Mouse (Mus musculus) heart, embryonic 12.5 days (tissue): ENCODE measurements around the gene Fam71f2. TPM values are rescaled to one million over a fixed set of nuclear protein-coding genes. Genes with fewer than 3 reads are reported as not detected.
A peak's percentile ranks its signal among the peaks of the same experiment; 100 is the strongest.

Source experiments
- ATAC-seq: fragments of 200-750 bp; cut with Nextera tagmentation; 2 replicates; pipeline ENCODE4 v1.8.0; 2017; ENCODE audit warnings: moderate TSS enrichment, moderate library complexity; ENCODE audit not compliant: insufficient number of reproducible peaks, low FRiP score
- H3K27ac ChIP-seq: fragments of 300-500 bp; sonication (generic); 2 replicates; pipeline ENCODE4 v1.5.1; 2016; ENCODE audit warnings: mild to moderate bottlenecking, moderate library complexity; ENCODE audit not compliant: poor library complexity, severe bottlenecking
- H3K27me3 ChIP-seq: fragments of 300-500 bp; sonication (generic); replicated peaks from 2 replicates; pipeline ENCODE4 v1.6.1; 2016; ENCODE audit warnings: mild to moderate bottlenecking, moderate library complexity
- H3K36me3 ChIP-seq: fragments of 300-500 bp; sonication (generic); 2 replicates; pipeline ENCODE4 v1.6.1; 2016; ENCODE audit warnings: mild to moderate bottlenecking, moderate library complexity
- H3K4me1 ChIP-seq: fragments of 300-500 bp; sonication (generic); replicated peaks from 2 replicates; pipeline ENCODE4 v1.6.1; 2016; ENCODE audit warnings: mild to moderate bottlenecking
- H3K4me2 ChIP-seq: fragments of 300-500 bp; sonication (generic); 2 replicates; pipeline ENCODE4 v1.6.1; 2016; ENCODE audit warnings: mild to moderate bottlenecking, moderate library complexity
- H3K4me3 ChIP-seq: fragments of 300-500 bp; sonication (generic); 2 replicates; pipeline ENCODE4 v1.5.1; 2016; ENCODE audit warnings: mild to moderate bottlenecking
- H3K9ac ChIP-seq: fragments of 300-500 bp; sonication (generic); 2 replicates; pipeline ENCODE4 v1.6.1; 2016; ENCODE audit warnings: mild to moderate bottlenecking, moderate library complexity
- H3K9me3 ChIP-seq: fragments of 300-500 bp; sonication (generic); replicated peaks from 2 replicates; pipeline ENCODE4 v1.6.1; 2016; ENCODE audit warnings: mild to moderate bottlenecking, moderate library complexity
- WGBS: fragments of 180-500 bp; shearing (Covaris S2); methylation state at CpG from one replicate; pipeline ENCODE4 v1.1.7; 2016; 5-methylcytosine and 5-hydroxymethylcytosine counted together
- polyA plus RNA-seq: library from polyadenylated mRNA; unstranded; fragments of >200 nt; fragmentation: Nextera tagmentation; extraction: Ambion mirVana; gene quantifications from 2 replicates; pipeline ENCODE4 v1.2.1, GENCODE M21; 2016

Gene Fam71f2
- polyA plus RNA-seq, 1 experiment from 2014 or later, result 0.26 TPM

DNA sequence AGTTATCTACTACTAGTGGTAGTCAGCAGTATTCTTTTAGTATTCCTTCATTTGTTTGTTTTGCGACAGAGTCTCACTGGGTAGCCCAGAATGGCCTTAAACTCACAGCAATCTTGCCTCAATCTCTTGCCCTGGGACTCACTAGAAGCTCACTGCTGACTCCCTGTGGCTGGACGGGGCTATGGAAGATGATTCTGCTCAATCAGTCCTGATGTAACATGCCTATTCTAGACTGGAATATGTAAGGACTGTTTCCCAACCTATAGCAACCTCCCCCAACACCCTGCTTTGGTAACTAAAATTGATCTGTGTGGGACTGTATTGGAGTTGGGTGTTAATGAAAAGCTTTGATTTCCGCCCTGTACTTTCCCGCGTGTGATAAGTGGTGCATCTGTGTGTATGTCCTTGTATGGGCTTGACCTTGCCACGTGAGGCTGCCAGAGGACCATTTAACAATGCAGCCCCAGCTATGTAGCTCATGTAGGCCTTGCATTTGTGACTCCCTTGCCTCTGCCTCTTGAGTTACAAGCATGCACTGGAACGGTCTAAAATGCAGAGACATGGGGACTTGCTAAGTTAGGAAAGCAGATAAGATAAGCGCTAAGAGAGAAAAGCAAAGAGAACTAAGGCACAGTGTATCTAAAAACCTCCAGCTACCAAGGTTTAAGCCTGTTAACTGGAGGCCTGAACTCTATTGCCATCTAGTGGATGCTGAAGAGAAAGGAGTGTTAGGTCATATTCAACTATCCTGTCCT lies 703 bp upstream of the Fam71f2 start:
- H3K9ac ChIP-seq, result no peak overlapping the region
- no peaks in the 10 kb centered on the region for H3K9me3 ChIP-seq
- no peak overlapping the region for H3K4me3 ChIP-seq
- 9% methylated on average over 8 of the region's 8 CpGs for WGBS
- ATAC-seq, result peak; percentile 68; the same call in 1 of the 2 replicates
- H3K27ac ChIP-seq, result peak overlapping the region; percentile 75
- no peaks in the 10 kb centered on the region for H3K27me3 ChIP-seq
- H3K4me1 ChIP-seq, result peaks cover 13% of the 10 kb centered on the region
- H3K36me3 ChIP-seq, result peaks cover 16% of the 10 kb centered on the region
- 0 out of 2 replicates have a peak overlapping the region, but pooled peaks have one; percentile 6 for H3K4me2 ChIP-seq

DNA sequence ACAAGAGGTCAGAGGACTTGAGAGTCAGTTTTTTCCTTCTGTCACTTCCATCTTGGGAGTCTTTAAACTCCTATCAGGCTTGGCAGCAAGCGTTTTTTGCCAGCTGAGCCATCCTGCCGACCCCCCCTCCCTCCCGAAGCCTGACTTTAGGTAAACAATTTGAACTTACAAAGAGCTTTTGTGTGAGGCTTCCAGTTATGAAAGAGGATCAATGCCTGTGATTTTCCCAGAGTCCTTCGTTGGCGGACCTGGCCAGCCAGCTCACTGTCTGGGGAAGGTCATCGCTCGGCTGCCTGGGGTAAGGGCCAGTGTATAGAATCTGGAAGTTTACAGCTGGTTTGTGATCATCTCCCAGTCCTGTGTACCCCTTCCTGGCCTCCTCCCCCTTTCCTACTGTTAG lies 1.3 kb downstream of the Fam71f2 start:
- no peak overlapping the region for H3K4me3 ChIP-seq
- 56% methylated on average over 7 of the region's 7 CpGs for WGBS
- no peak for ATAC-seq
- H3K36me3 ChIP-seq, result peaks cover 4% of the 10 kb centered on the region; the same call in 1 of the 2 replicates
- no peak overlapping the region for H3K4me2 ChIP-seq
- no peak overlapping the region for H3K9ac ChIP-seq
- H3K27me3 ChIP-seq, result no peaks in the 10 kb centered on the region
- H3K4me1 ChIP-seq, result peaks cover 8% of the 10 kb centered on the region
- no peaks in the 10 kb centered on the region for H3K9me3 ChIP-seq
- no peak overlapping the region for H3K27ac ChIP-seq

GRCm38 (mm10) chr6:29286870-29287269 lies 7.5 kb downstream of the Fam71f2 start:
- Histone ChIP-seq H3K36me3 (no peaks in the 10 kb centered on the region), H3K4me2 (no peak overlapping the region), H3K4me1 (no peaks in the 10 kb centered on the region), H3K4me3 (no peak overlapping the region), H3K27ac (no peak overlapping the region), H3K9ac (no peak overlapping the region), H3K9me3 (no peaks in the 10 kb centered on the region), H3K27me3 (0 out of 2 replicates have a peak, but pooled peaks cover 3% of the 10 kb centered on the region)
- ATAC-seq, result no peak
- 69% methylated on average over 7 of the region's 7 CpGs for WGBS

DNA sequence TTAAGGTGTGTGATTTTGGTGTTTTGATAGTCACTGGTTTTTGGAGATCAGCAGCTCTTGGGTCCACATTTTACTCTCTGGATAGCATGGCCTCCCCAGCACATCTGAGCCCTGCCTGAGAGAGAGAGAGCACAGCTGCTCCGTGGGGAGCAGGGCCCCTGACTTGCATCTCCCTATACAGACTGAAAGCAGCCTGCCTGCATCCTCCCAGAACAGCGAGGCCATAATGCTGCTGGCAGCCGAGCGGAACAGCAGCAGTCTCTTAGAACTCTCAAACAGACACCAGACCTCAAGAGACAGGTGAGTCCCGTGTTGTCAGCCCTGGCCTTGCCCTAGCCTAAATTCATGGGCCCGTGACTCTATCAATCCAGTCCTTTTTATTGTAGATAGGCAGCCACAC lies 8.1 kb downstream of the Fam71f2 start:
- no peak for ATAC-seq
- 43% methylated on average over 6 of the region's 6 CpGs for WGBS
- Histone ChIP-seq H3K4me1 (no peaks in the 10 kb centered on the region), H3K27ac (no peak overlapping the region), H3K4me2 (no peak overlapping the region), H3K36me3 (no peaks in the 10 kb centered on the region), H3K9ac (no peak overlapping the region), H3K4me3 (no peak overlapping the region), H3K27me3 (0 out of 2 replicates have a peak, but pooled peaks cover 3% of the 10 kb centered on the region), H3K9me3 (no peaks in the 10 kb centered on the region)

DNA sequence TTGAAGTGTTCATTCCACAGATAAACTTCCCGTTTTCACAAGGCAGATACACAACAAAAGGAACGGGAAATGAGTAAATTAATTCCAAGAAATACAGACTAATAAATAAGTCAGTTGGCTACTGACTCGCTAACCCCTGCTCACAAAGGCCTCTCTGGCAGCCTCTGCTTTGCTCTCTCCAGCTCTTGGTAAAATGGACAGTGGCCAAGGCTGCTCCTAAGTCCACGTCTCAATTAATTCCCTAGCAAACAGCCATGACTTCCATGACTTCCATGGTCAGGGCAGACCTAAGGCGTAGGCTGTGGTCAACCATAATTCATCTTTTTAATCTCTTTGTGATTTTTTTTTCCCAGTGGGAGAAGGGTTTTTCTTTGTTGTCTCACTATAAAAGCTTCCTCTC lies 8.6 kb downstream of the Fam71f2 start:
- Histone ChIP-seq H3K4me1 (no peaks in the 10 kb centered on the region), H3K4me3 (no peak overlapping the region), H3K27ac (no peak overlapping the region), H3K36me3 (no peaks in the 10 kb centered on the region), H3K9ac (no peak overlapping the region), H3K4me2 (no peak overlapping the region), H3K27me3 (0 out of 2 replicates have a peak, but pooled peaks cover 3% of the 10 kb centered on the region), H3K9me3 (no peaks in the 10 kb centered on the region)
- WGBS, result 76% methylated on average over 5 of the region's 5 CpGs
- ATAC-seq, result no peak

- Histone ChIP-seq H3K9me3 (no peaks in the 10 kb centered on the region), H3K4me3 (no peak overlapping the region), H3K36me3 (no peaks in the 10 kb centered on the region), H3K4me1 (no peaks in the 10 kb centered on the region), H3K4me2 (no peak overlapping the region), H3K27ac (no peak overlapping the region), H3K9ac (no peak overlapping the region), H3K27me3 (0 out of 2 replicates have a peak, but pooled peaks cover 3% of the 10 kb centered on the region)
- no peak for ATAC-seq
- WGBS, result 64% methylated on average over 6 of the region's 6 CpGs
Measured at GRCm38 (mm10) chr6:29288651-29289050, 9.3 kb downstream of the Fam71f2 start.

DNA sequence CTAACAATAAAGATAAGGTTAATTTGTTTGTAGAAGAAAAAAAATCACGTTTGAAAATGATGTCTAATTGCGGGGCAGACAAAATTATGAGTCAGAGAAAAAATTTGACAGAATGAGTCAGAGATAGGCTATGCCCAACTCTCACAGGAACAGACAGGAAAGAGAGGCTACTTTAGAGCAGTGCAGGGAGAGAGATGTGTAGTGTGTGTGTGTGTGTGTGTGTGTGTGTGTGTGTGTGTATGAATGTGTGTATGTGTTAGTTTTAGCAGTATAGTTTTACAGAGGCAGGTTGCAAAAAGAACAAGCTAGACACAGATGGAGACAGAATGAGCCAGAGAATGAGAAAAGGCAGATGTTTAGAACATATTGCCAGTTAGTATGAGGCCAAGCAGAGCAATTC lies 19.7 kb downstream of the Fam71f2 start:
- no peak overlapping the region for H3K4me2 ChIP-seq
- no peak overlapping the region for H3K27ac ChIP-seq
- no peaks in the 10 kb centered on the region for H3K4me1 ChIP-seq
- H3K27me3 ChIP-seq, result no peaks in the 10 kb centered on the region
- no peaks in the 10 kb centered on the region for H3K36me3 ChIP-seq
- WGBS, result 52% methylated on average over 2 of the region's 2 CpGs
- no peak overlapping the region for H3K9ac ChIP-seq
- ATAC-seq, result no peak
- H3K4me3 ChIP-seq, result no peak overlapping the region
- peaks cover 7% of the 10 kb centered on the region; the same call in 1 of the 2 replicates for H3K9me3 ChIP-seq

DNA sequence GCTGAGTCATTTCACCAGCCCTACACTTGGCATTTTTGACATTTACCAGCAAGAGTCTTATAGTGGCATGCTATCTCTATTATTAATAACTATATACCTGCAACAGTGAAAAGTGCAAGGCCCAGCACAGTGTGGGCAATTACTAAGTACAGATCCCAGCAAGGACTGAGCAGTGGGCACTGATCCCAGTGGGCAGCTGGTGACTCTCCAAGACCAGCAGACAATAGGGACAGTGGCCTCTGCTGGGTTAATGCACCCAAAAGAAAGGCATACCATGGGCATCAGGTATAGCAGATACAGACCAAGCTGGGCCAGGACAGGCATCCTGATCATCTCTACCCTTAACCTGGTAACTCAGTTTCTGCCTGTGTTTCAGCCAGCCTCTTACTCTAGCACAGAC lies 23.9 kb downstream of the Fam71f2 start:
- H3K9ac ChIP-seq, result no peak overlapping the region
- no peak overlapping the region for H3K4me3 ChIP-seq
- no peak overlapping the region for H3K27ac ChIP-seq
- ATAC-seq, result no peak
- no peaks in the 10 kb centered on the region for H3K36me3 ChIP-seq
- no peaks in the 10 kb centered on the region for H3K27me3 ChIP-seq
- H3K4me1 ChIP-seq, result no peaks in the 10 kb centered on the region
- peaks cover 14% of the 10 kb centered on the region for H3K9me3 ChIP-seq
- H3K4me2 ChIP-seq, result no peak overlapping the region

DNA sequence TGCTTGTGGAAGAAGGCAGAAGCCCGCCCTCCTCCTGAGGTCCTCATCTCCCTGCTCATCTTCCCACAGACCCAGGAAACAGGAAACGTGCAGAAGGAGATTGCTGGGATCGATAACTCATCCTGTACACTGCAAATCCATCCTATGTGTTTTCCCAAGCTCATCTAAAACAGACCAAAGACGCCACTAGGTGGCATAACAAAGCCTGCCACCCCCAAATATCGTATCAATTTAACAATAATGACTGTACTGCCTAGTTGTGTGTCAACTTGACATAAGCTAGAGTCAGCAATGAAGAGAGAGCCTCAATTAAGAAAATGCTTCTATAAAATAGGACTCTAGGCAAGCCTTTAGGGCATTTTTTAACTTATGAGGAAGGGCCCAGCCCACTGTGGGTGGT lies 24.3 kb downstream of the Fam71f2 start:
- Histone ChIP-seq H3K9me3 (peaks cover 14% of the 10 kb centered on the region), H3K36me3 (no peaks in the 10 kb centered on the region), H3K4me2 (no peak overlapping the region), H3K4me1 (no peaks in the 10 kb centered on the region), H3K27ac (no peak overlapping the region), H3K4me3 (no peak overlapping the region), H3K9ac (no peak overlapping the region), H3K27me3 (no peaks in the 10 kb centered on the region)
- 49% methylated on average over 5 of the region's 5 CpGs for WGBS
- ATAC-seq, result no peak

DNA sequence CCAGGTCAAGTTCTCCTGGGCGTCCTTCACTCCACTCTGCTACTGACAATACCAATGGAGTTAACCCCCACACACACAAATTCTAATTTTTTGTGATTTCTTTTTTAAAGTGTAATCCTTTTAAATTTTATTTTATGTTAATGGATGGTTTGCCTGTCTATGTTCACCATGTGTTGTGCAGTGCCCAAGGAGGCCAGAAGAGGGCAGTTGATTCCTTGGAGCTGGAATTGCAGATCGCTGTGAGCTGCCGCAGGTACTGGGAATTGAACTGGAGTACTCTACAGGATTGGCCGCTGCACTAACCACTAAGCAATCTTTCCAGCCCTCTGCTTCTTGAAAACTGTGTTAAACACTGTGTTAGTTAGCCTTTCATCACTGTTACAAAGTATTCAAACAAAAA lies 26.1 kb downstream of the Fam71f2 start:
- 83% methylated on average over 4 of the region's 4 CpGs for WGBS
- no peak overlapping the region for H3K4me3 ChIP-seq
- ATAC-seq, result no peak
- no peaks in the 10 kb centered on the region for H3K36me3 ChIP-seq
- H3K27me3 ChIP-seq, result no peaks in the 10 kb centered on the region
- peaks cover 12% of the 10 kb centered on the region for H3K9me3 ChIP-seq
- no peak overlapping the region for H3K27ac ChIP-seq
- H3K9ac ChIP-seq, result no peak overlapping the region
- no peaks in the 10 kb centered on the region for H3K4me1 ChIP-seq
- H3K4me2 ChIP-seq, result no peak overlapping the region

DNA sequence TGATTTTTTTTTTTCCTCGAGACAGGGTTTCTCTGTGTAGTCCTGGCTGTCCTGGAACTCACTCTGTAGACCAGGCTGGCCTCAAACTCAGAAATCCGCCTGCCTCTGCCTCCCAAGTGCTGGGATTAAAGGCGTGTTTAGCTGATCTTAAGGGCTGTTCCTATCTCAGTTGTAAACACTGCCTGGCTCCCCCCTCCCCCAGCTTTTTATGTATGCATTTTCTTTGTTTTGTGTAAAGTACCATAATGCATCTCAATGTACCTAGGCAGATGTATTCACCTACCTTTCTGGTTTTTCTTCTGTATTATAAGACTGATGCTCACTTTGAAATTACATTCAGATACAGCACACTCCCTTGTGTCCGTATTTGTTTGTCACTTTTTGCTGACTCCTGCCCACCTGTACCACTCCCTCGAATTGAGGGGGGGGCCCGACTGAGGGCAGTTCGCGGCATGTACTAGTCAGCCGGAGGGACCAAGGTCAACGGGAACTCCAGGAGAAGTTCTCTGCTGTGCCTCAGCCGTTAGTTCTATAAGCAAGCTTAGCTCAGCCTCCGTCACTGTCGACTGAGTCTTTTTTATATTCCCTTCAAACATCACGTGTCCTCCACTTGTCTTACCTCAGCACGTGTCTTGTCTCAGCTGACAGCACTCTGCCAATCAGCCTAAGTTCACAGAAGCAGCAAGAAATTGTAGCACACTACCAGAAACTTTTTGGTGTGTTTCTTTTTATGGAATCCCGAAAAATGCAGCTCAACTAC lies 29.6 kb downstream of the Fam71f2 start:
- peaks cover 12% of the 10 kb centered on the region for H3K9me3 ChIP-seq
- no peak for ATAC-seq
- H3K27me3 ChIP-seq, result no peaks in the 10 kb centered on the region
- 81% methylated on average over 16 of the region's 16 CpGs for WGBS
- no peaks in the 10 kb centered on the region for H3K36me3 ChIP-seq
- no peak overlapping the region for H3K27ac ChIP-seq
- H3K4me1 ChIP-seq, result no peaks in the 10 kb centered on the region
- H3K9ac ChIP-seq, result no peak overlapping the region
- no peak overlapping the region for H3K4me2 ChIP-seq
- no peak overlapping the region for H3K4me3 ChIP-seq
